Mouse (Mus musculus) heart, embryonic 15.5 days (tissue): ENCODE results near the gene Gucy2d. TPM values are rescaled to one million over a fixed set of nuclear protein-coding genes. Genes with fewer than 3 reads are reported as not detected.
A peak's percentile ranks its signal among the peaks of the same experiment; 100 is the strongest.

ENCODE experiments used
- ATAC-seq: fragments of 200-750 bp; cut with Nextera tagmentation; replicated peaks from 2 replicates; pipeline ENCODE4 v1.8.0; 2017; ENCODE audit warnings: low read depth, moderate TSS enrichment; ENCODE audit not compliant: insufficient number of reproducible peaks, insufficient read depth, low FRiP score
- H3K27ac ChIP-seq: fragments of 300-500 bp; sonication (generic); 2 replicates; pipeline ENCODE4 v1.5.1; 2015; ENCODE audit warnings: mild to moderate bottlenecking, inconsistent platforms
- H3K27me3 ChIP-seq: fragments of 300-500 bp; sonication (generic); 2 replicates; pipeline ENCODE4 v1.6.1; 2015; ENCODE audit warnings: inconsistent platforms
- H3K36me3 ChIP-seq: fragments of 300-500 bp; sonication (generic); 2 replicates; pipeline ENCODE4 v1.6.1; 2015; ENCODE audit warnings: mild to moderate bottlenecking, inconsistent platforms
- H3K4me1 ChIP-seq: fragments of 300-500 bp; sonication (generic); replicated peaks from 2 replicates; pipeline ENCODE4 v1.6.1; 2015; ENCODE audit warnings: inconsistent platforms
- H3K4me2 ChIP-seq: fragments of 300-500 bp; sonication (generic); 2 replicates; pipeline ENCODE4 v1.6.1; 2015; ENCODE audit warnings: inconsistent platforms, mild to moderate bottlenecking, moderate library complexity
- H3K4me3 ChIP-seq: fragments of 300-500 bp; sonication (generic); 2 replicates; pipeline ENCODE4 v1.5.1; 2015; ENCODE audit warnings: mild to moderate bottlenecking, inconsistent platforms
- H3K9ac ChIP-seq: fragments of 300-500 bp; sonication (generic); 2 replicates; pipeline ENCODE4 v1.6.1; 2015; ENCODE audit warnings: mild to moderate bottlenecking, inconsistent platforms
- H3K9me3 ChIP-seq: fragments of 300-500 bp; sonication (generic); replicated peaks from 2 replicates; pipeline ENCODE4 v1.6.1; 2016; ENCODE audit warnings: inconsistent platforms
- WGBS: fragments of 180-500 bp; shearing (Covaris S2); methylation state at CpG from one replicate; pipeline ENCODE4 v1.1.7; 2015; ENCODE audit warnings: mixed read lengths; 5-methylcytosine and 5-hydroxymethylcytosine counted together
- polyA plus RNA-seq: library from polyadenylated mRNA; unstranded; fragments of >200 nt; fragmentation: Nextera tagmentation; extraction: Ambion mirVana; gene quantifications from 2 replicates; pipeline ENCODE4 v1.2.1, GENCODE M21; 2015

Gene Gucy2d
- polyA plus RNA-seq, 1 experiment from 2014 or later = not detected

GRCm38 (mm10) chr7:98481861-98482260 is 41.6 kb downstream of the Gucy2d start:
- Histone ChIP-seq H3K4me2 (no peak overlapping the region), H3K27me3 (peaks cover 12% of the 10 kb centered on the region; the same call in 1 of the 2 replicates), H3K9me3 (no peaks in the 10 kb centered on the region), H3K9ac (no peak overlapping the region), H3K36me3 (no peaks in the 10 kb centered on the region), H3K4me3 (no peak overlapping the region), H3K4me1 (peaks cover 43% of the 10 kb centered on the region), H3K27ac (peak overlapping the region; percentile 65; the same call in 1 of the 2 replicates)
- 84% methylated on average over 8 of the region's 8 CpGs for WGBS
- no peak for ATAC-seq

- Histone ChIP-seq H3K27me3 (peaks cover 15% of the 10 kb centered on the region; the same call in 1 of the 2 replicates), H3K4me2 (peak overlapping the region; percentile 38), H3K9ac (peak overlapping the region; percentile 34; the same call in 1 of the 2 replicates), H3K4me3 (no peak overlapping the region), H3K27ac (peak overlapping the region; percentile 65), H3K9me3 (no peaks in the 10 kb centered on the region), H3K4me1 (peaks cover 35% of the 10 kb centered on the region), H3K36me3 (no peaks in the 10 kb centered on the region)
- ATAC-seq = peak; percentile 11; the same call in 1 of the 2 replicates
- 32% methylated on average over 12 of the region's 12 CpGs for WGBS
Measured at GRCm38 (mm10) chr7:98482551-98483267, 42.5 kb downstream of the Gucy2d start.

GRCm38 (mm10) chr7:98483268-98483607 is 43.0 kb downstream of the Gucy2d start:
- H3K4me2 ChIP-seq = peak overlapping the region; percentile 38
- no peak overlapping the region for H3K4me3 ChIP-seq
- ATAC-seq = no peak

GRCm38 (mm10) chr7:98484878-98485277 is 44.7 kb downstream of the Gucy2d start:
- H3K4me1 ChIP-seq = peaks cover 42% of the 10 kb centered on the region
- no peak overlapping the region for H3K4me3 ChIP-seq
- H3K27me3 ChIP-seq = peaks cover 10% of the 10 kb centered on the region; the same call in 1 of the 2 replicates
- no peak overlapping the region for H3K9ac ChIP-seq
- ATAC-seq = no peak
- H3K9me3 ChIP-seq = no peaks in the 10 kb centered on the region
- H3K36me3 ChIP-seq = no peaks in the 10 kb centered on the region
- WGBS = 87% methylated on average over 3 of the region's 3 CpGs
- H3K4me2 ChIP-seq = no peak overlapping the region
- no peak overlapping the region for H3K27ac ChIP-seq

More at GRCm38 (mm10) chr7:98483268-98483607, 43.0 kb downstream of the Gucy2d start:
- H3K9me3 ChIP-seq = no peaks in the 10 kb centered on the region
- H3K9ac ChIP-seq = peak overlapping the region; percentile 34; the same call in 1 of the 2 replicates
- H3K27me3 ChIP-seq = peaks cover 15% of the 10 kb centered on the region; the same call in 1 of the 2 replicates
- H3K4me1 ChIP-seq = peaks cover 35% of the 10 kb centered on the region
- no peaks in the 10 kb centered on the region for H3K36me3 ChIP-seq
- 28% methylated on average over 8 of the region's 8 CpGs for WGBS
- peak overlapping the region; percentile 65 for H3K27ac ChIP-seq

- Histone ChIP-seq H3K27me3 (peaks cover 7% of the 10 kb centered on the region; the same call in 1 of the 2 replicates), H3K4me3 (no peak overlapping the region), H3K4me1 (peaks cover 48% of the 10 kb centered on the region), H3K36me3 (no peaks in the 10 kb centered on the region), H3K4me2 (no peak overlapping the region), H3K9ac (no peak overlapping the region), H3K27ac (peak overlapping the region; percentile 15; the same call in 1 of the 2 replicates), H3K9me3 (no peaks in the 10 kb centered on the region)
- 59% methylated on average over 4 of the region's 4 CpGs for WGBS
- ATAC-seq = no peak
Measured at GRCm38 (mm10) chr7:98485508-98485907, 45.3 kb downstream of the Gucy2d start.

GRCm38 (mm10) chr7:98486471-98486917 is 46.3 kb downstream of the Gucy2d start:
- Histone ChIP-seq H3K36me3 (no peaks in the 10 kb centered on the region), H3K4me3 (no peak overlapping the region), H3K4me2 (no peak overlapping the region), H3K4me1 (peaks cover 44% of the 10 kb centered on the region), H3K9ac (no peak overlapping the region), H3K27me3 (peaks cover 14% of the 10 kb centered on the region; the same call in 1 of the 2 replicates), H3K27ac (no peak overlapping the region), H3K9me3 (no peaks in the 10 kb centered on the region)
- WGBS = 67% methylated on average over 7 of the region's 7 CpGs
- ATAC-seq = no peak

- H3K4me3 ChIP-seq = no peak overlapping the region
- H3K9me3 ChIP-seq = no peaks in the 10 kb centered on the region
- H3K4me1 ChIP-seq = peaks cover 43% of the 10 kb centered on the region
- H3K27ac ChIP-seq = no peak overlapping the region
- WGBS = 88% methylated on average over 11 of the region's 11 CpGs
- no peak for ATAC-seq
- H3K36me3 ChIP-seq = no peaks in the 10 kb centered on the region
- H3K4me2 ChIP-seq = no peak overlapping the region
- no peak overlapping the region for H3K9ac ChIP-seq
- H3K27me3 ChIP-seq = peaks cover 14% of the 10 kb centered on the region; the same call in 1 of the 2 replicates
Measured at GRCm38 (mm10) chr7:98487202-98487980, 47.2 kb downstream of the Gucy2d start.

GRCm38 (mm10) chr7:98488398-98489130 is 48.3 kb downstream of the Gucy2d start:
- no peak overlapping the region for H3K4me2 ChIP-seq
- WGBS = 89% methylated on average over 13 of the region's 13 CpGs

GRCm38 (mm10) chr7:98489131-98489530 is 48.9 kb downstream of the Gucy2d start, which contains the start of gene Lrrc32:
Lrrc32 (plus strand) TSS chr7:98489283.
- Histone ChIP-seq H3K4me2 (peak within 1 kb of the TSS; percentile 90), H3K4me3 (peak within 1 kb of the TSS; percentile 65), H3K27ac (no peak within 1 kb of the TSS), H3K36me3 (no peaks in the 10 kb centered on the region), H3K9ac (peak within 1 kb of the TSS; percentile 63), H3K27me3 (peaks cover 14% of the 10 kb centered on the region; the same call in 1 of the 2 replicates), H3K9me3 (no peaks in the 10 kb centered on the region), H3K4me1 (peaks cover 48% of the 10 kb centered on the region)
- WGBS = 46% methylated on average over 6 of the region's 6 CpGs
- ATAC-seq = 0 out of 2 replicates have a peak, but pooled peaks have one; percentile 16

More at GRCm38 (mm10) chr7:98488398-98489130, 48.3 kb downstream of the Gucy2d start:
- H3K36me3 ChIP-seq = no peaks in the 10 kb centered on the region
- no peaks in the 10 kb centered on the region for H3K9me3 ChIP-seq
- no peak overlapping the region for H3K27ac ChIP-seq
- H3K4me1 ChIP-seq = peaks cover 43% of the 10 kb centered on the region
- no peak for ATAC-seq
- H3K9ac ChIP-seq = no peak overlapping the region
- H3K27me3 ChIP-seq = peaks cover 14% of the 10 kb centered on the region; the same call in 1 of the 2 replicates
- no peak overlapping the region for H3K4me3 ChIP-seq

GRCm38 (mm10) chr7:98489623-98490084 is 49.4 kb downstream of the Gucy2d start:
- no peak overlapping the region for H3K27ac ChIP-seq
- WGBS = under 1% methylated on average over 50 of the region's 50 CpGs
- peak overlapping the region; percentile 65 for H3K4me3 ChIP-seq
- H3K9me3 ChIP-seq = no peaks in the 10 kb centered on the region
- H3K4me2 ChIP-seq = peak overlapping the region; percentile 90
- ATAC-seq = peak; percentile 75
- H3K27me3 ChIP-seq = peaks cover 14% of the 10 kb centered on the region; the same call in 1 of the 2 replicates
- peaks cover 51% of the 10 kb centered on the region for H3K4me1 ChIP-seq
- H3K9ac ChIP-seq = peak overlapping the region; percentile 63
- H3K36me3 ChIP-seq = no peaks in the 10 kb centered on the region
